Mouse (Mus musculus) brain, embryonic 14.5 days (tissue): ENCODE measurements around the gene H2al1a.

Experiments
- CTCF ChIP-seq: fragments of 200-500 bp; IDR thresholded peaks from 2 replicates; pipeline ENCODE4 v1.5.1; 2012; ENCODE audit warnings: inconsistent platforms, mild to moderate bottlenecking, moderate library complexity, borderline replicate concordance; ENCODE audit not compliant: insufficient read depth, insufficient read length; ENCODE audit errors: extremely low read depth
- POLR2A ChIP-seq: fragments of 200-500 bp; IDR thresholded peaks from 2 replicates; pipeline ENCODE4 v1.6.1; 2012; ENCODE audit warnings: mild to moderate bottlenecking, inconsistent platforms, borderline replicate concordance; ENCODE audit not compliant: poor library complexity, insufficient read depth, insufficient read length, severe bottlenecking; ENCODE audit errors: extremely low read depth

GRCm38 (mm10) chrX:11267791-11268190 lies 31.3 kb upstream of the H2al1a start:
- TF ChIP-seq CTCF, result no peak
- TF ChIP-seq POLR2A, result no peak
